Mouse (Mus musculus) right cerebral cortex, postnatal 36 days (tissue): ENCODE measurements around the gene Tsen2.

Experiments used
- DNase-seq, 2 experiments: peaks; one replicate each; pipeline ENCODE4 v3.0.0; 2022; ENCODE audit warnings: low spot score in 2 of 2, mixed read lengths in 1 of 2

Tsen2 gene

GRCm38 (mm10) chr6:115541676-115542275, 2.7 kb upstream of the Tsen2 start:
- DNase-seq, result no peak

- DNase-seq, result no peak
Observed at GRCm38 (mm10) chr6:115542341-115542740, 2.1 kb upstream of the Tsen2 start.

DNA sequence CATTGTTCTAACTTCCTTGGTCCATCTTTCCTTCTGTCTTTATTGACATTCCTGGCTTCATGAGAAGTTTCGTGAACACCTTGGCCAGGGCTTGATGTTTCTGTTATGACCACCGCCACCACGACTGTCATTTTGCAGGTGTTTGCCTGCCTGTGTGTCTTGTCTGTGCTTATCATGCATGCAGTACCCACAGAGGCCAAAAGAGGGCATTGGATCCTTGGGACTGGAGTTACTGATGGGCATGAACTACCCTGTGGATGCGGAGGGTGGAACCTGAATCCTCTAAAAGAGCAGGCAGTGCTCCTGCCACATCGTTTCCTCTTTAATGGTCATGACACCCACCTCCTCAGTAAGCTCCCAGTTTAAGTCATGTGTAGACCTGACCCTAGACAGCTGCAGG, 1.8 kb downstream of the Tsen2 start:
- DNase-seq, result no peak

DNA sequence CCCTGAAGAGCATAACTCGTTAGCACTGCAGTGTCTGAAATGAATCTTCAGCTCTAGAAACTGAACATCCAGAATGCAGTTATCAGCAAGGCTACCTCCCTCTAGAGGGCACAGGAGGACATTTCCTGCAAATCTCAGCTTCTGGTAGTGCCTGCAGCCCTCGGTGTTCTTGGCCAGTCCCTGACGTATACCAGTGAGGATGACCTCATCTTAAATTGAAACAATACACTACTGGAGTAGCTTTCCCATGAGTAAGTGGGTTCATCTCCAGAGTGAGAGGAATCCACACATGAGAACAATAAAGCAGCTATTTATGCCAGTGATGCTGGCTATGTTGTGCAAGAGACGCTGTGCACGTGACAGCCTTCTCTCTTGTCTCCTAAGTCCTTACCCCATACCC, 11.0 kb downstream of the Tsen2 start:
- no peak for DNase-seq

GRCm38 (mm10) chr6:115558176-115558575, 13.7 kb downstream of the Tsen2 start:
- no peak for DNase-seq

DNA sequence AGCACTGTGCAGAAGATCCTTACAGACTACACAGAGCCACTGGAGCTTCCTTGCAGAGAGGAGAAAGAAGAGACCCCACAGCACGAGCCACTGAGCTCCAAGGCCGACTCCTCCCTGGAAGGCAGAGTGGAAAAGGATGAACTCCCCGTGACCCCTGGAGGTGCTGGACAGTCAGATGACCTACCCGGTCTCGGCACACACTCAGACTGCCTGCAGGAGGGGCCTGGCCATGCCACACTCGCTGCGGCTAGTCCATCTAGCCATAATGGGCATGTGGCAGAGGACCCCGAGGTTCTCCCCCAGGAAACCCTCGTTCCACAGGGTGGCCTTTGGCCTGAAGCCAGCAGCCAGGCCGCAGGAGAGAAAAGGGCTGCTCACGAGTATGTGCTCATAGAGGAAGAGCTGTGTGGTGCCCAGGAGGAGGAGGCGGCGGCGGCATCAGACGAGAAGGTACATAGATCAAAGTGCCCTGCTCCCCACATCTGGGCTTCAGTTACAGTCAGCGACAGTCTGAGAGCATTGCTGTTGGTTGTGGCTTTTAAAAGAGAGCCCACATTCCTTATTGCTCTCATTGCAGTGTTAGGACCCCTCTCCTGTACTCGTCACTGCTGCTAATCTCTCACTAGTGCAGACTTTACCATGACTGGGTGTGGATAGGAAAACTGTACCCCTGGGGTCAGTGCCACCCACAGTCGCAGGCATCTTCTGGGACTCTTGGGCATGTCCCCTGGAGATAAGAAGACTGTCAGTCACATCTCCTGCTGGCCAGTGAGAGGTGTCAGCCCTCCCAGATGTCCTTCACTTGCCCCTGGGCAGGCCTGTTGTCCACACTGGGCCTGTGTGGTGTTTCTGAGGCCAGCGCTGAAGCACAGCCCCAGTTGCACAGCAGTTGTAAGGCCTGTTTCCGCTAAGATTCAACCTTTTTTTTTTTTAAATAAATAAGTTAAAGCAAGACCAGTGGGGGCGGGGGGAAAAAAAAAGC, 15.5 kb downstream of the Tsen2 start:
- DNase-seq, result no peak

GRCm38 (mm10) chr6:115565479-115566045, 21.1 kb downstream of the Tsen2 start:
- DNase-seq, result no peak

DNA sequence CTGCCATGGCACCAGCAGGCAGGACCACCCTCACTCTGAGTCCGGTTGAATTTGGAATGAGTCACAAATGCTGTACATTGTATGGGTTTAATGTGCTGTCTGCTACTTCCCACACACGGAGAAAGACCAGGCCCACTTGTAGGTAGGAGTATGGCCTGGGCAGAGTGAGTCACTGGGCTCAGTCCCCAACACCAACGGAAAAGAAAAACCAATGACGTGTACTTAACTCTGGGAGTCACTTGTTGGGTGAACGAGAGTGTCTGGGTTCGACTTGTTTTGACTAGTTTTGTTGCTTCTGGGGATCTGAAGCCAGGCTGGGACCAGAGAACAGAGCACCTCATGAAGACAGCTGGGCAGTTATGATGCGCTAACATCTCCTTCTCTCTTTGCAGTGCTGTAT, 29.7 kb downstream of the Tsen2 start:
- DNase-seq, result no peak

GRCm38 (mm10) chr6:115577407-115577806, 32.9 kb downstream of the Tsen2 start:
- no peak for DNase-seq

DNA sequence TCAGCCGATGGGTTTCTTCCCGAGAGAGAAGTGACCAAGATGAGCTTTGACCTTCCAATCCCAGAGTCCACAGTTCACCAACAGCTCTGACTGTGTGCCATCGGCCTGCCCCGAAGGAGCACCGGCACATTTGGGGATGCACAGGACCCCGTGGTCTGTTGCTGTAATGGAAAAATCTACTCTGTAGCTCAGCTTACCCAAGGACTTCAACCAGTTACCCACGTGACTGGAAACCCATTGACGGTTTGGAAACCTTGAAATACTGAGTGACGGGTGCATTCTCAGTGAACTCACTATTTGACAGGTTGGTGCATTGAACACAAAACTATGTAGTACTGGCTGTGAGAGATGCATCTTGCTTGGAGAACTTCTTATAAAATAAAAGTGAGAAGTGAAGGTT, 33.5 kb downstream of the Tsen2 start:
- DNase-seq, result no peak

GRCm38 (mm10) chr6:115580810-115581209, 36.3 kb downstream of the Tsen2 start:
- DNase-seq, result no peak

GRCm38 (mm10) chr6:115582328-115583115, 38.1 kb downstream of the Tsen2 start:
- no peak for DNase-seq

DNA sequence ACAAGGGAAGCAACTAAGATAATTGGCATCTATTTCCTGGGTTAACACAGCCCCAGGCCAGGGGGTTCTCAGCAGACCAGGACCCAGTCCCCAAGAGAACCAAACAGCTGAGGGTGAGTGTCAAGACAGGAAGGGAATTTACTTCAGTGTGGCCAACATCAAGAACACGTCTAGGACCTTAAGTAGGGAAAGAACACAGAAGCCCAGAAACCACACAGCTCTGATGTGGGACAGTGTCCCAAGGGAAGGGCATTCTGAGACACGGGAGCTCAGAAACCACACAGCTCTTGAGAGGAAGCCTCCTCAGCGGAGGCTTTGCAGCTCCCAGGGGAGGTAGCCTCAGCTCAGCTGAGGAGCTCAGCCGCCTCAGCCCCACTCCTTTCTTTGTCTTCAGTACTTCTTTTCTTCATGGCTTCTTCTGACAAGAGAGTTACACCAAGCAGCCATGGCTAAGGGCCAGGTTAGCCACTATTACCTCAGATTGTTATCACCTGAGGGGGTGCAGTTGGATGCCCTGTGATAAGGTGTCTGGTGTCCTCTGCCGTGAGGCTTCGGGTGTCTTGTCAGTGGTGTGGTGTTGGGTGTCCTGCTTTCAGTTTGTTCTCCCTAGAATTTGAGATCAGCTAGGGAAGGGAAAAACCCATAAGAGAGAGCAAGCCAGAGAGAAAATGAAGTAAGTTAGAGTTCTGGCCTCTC, 39.1 kb downstream of the Tsen2 start:
- DNase-seq, result no peak

- no peak for DNase-seq
Observed at GRCm38 (mm10) chr6:115584176-115584575, 39.7 kb downstream of the Tsen2 start.

- no peak for DNase-seq
Observed at GRCm38 (mm10) chr6:115586321-115586720, 41.9 kb downstream of the Tsen2 start.

- DNase-seq, result no peak
Observed at GRCm38 (mm10) chr6:115591692-115592359, 47.4 kb downstream of the Tsen2 start.

DNA sequence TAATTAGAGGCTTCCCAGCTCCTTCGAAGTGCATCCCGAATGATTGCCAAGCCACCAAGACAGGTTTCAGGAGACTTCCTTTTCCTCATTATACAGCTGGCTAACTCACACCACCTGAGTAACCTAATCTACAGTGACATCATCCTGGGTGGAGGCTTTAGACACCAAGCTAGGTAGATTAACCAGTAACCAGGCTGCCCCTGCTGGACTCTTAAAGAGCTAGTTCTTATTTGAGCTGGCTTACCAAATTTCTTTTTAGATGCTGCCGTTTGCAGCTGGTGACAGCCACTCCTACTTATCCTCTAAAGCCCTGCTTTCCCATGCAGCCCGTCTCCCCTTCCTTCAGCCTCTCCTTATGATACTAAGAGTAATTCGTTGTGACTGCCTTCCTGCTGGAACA, 48.0 kb downstream of the Tsen2 start, which contains the start of gene Mkrn2os:
Gene Mkrn2os, minus strand, starts transcription at position 119 of the 400 bp plus-strand sequence.
- no peak for DNase-seq

- no peak for DNase-seq
Observed at GRCm38 (mm10) chr6:115593252-115593651, 48.8 kb downstream of the Tsen2 start.

DNA sequence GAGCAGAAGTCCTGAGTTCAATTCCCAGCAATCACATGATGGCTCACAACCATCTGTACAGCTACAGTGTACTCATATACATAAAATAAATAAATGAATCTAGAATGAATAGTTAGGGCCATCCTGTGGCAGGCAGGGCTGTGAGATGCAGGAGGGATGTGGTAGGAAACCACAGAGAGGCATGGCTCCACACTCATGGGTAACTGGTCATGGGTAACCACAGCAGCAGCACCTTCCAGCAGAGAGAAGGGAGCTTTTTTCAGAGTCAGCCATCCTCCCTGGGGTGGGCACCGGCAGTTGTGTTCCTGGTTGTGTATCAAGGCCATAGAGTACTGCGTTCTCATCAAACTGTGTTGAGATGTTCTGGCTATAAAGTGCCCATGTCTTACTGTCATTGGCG, 50.0 kb downstream of the Tsen2 start:
- DNase-seq, result no peak

DNA sequence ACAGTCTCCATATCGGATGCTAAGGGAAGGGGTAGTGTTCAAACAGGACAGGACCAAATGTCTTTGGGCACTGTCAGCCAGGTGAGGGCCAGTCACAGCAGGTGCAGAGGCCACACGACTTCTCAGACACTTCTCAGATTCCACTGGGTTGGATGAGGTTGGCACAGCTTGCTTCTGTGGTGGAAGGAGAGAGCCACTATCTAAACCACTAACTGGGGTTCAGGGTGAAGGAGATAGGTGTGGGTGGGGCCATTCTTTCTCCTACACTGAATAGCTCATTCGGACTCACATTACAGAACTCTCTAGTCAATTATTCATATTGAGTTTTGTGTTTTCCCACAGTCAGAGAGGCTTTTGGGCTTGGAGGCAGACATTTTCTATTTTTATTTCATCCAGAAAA, 51.2 kb downstream of the Tsen2 start:
- DNase-seq, result no peak

- no peak for DNase-seq
Observed at GRCm38 (mm10) chr6:115601322-115601714, 56.9 kb downstream of the Tsen2 start.
